Mouse (Mus musculus): Measurements from ENCODE around the gene Gnaq. TPM values are rescaled to one million over a fixed set of nuclear protein-coding genes. Genes with fewer than 3 reads are reported as not detected.
"Not testable (repeated sequence)": the region's sequence is repeated elsewhere in the genome, so short reads cannot be mapped to it uniquely, and the experiment has no call there.

Gene Gnaq
- total RNA-seq (2018; cell fraction: chromatin; rRNA removed) = 100 to 1,000 TPM; 111 to 223 (median 174) TPM
- total RNA-seq (2018; cell fraction: cytosol; rRNA removed) = 10 to 100 TPM; 39.0 to 96.9 (median 65.1) TPM
- 100 to 1,000 TPM in 25 of 26 experiments, 10 to 100 TPM in 1; 94.4 to 285 (median 144) TPM for total RNA-seq (2018; cell fraction: nucleus; rRNA removed)
- 52.0 to 78.9 TPM (median 60.5 TPM) in 3 replicates for polyA plus RNA-seq (2018)

DNA sequence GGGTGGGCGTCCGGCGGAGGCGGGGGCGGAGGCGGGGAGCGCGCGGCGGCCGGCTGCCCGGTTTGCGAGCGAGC lies at the start of gene Gnaq:
Gnaq (plus strand) TSS at position 41 of the 74 bp plus-strand sequence.
- Histone ChIP-seq H3K4me3 (ENCODE audit: inconsistent target) (peak within 1 kb of the TSS; percentile 64), H3K27ac (peak within 1 kb of the TSS; percentile 73), H3K79me2 (ENCODE audit: inconsistent target) (peaks cover 42% of the 10 kb centered on the region), H3K36me3 (ENCODE audit: inconsistent target) (no peaks in the 10 kb centered on the region)
- no CpG with 5 or more reads among the region's 14 CpGs for WGBS (ENCODE audit: missing documents)

DNA sequence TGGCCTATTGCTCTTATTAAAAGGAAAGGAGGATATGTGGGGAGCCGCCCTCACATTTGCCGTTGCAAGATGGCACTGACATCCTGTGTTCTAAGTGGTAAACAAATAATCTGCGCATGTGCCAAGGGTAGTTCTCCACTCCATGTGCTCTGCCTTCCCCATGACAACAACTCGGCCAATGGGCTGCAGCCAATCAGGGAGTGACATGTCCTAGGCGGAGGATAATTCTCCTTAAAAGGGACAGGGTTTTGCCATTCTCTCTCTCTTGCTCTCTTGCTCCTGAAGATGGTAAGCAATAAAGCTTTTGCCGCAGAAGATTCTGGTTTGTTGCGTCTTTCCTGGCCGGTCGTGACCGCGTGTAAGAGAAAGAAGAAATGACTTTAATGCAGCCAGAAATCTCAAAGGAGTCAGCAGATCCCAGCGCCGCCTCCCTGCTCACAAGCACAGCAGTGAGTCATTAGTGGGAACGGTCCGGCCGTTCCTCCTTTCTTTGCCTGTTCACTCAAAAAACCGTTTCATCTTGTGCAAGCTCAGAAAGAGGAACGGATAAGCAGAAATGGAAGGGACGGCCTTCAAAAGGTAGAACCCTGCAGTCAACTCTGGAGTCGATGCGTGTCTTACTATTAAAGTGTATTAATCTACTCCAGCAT lies 48.5 kb upstream of the Gnaq start:
- not testable (repeated sequence) for H3K36me3 ChIP-seq (ENCODE audit: inconsistent target); H3K4me3 ChIP-seq (ENCODE audit: inconsistent target); H3K79me2 ChIP-seq (ENCODE audit: inconsistent target)
- H3K27ac ChIP-seq = peak overlapping the region; percentile 77
- 31% methylated on average over 17 of the region's 21 CpGs for WGBS (ENCODE audit: missing documents)

DNA sequence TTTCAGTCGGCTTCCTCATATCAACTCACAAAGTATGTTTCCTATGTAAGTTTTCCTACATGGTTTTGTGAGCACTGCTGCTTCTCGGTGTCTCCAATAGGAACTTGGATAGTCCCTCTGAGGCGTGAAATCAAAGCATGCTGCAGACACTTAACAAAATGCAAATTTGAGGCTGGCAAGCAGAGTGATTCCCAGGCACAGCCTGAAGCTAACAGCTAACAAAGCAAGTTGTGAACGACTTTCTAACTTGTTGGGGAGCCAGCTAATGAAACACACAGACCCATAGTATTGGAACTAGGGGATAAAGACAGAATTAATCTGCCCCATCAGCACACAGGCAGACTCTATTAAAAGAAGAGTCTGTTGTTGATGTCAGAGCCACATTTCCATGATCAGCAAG lies 47.4 kb upstream of the Gnaq start:
- H3K4me3 ChIP-seq (ENCODE audit: inconsistent target) = no peak overlapping the region
- peak overlapping the region; percentile 77 for H3K27ac ChIP-seq
- no peaks in the 10 kb centered on the region for H3K79me2 ChIP-seq (ENCODE audit: inconsistent target)
- 46% methylated on average over 4 of the region's 4 CpGs for WGBS (ENCODE audit: missing documents)
- no peaks in the 10 kb centered on the region for H3K36me3 ChIP-seq (ENCODE audit: inconsistent target)

DNA sequence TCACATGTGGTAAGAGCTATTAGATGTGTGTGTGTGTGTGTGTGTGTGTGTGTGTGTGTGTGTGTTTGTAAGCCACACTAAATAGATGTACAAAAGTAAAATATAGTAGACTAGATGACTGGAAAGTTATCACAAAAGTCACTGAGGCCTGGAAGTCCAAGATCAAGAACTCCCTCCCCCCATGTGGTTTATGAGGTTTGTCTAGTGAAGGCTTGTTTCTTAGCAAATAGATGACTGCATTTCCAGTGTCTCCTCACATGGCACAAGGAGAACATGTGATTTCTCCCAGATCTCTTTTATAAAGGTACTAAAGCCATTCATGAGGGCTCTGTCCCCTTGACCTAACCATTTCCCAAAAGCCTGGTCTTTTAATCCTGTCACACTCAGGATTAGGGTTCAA lies 46.5 kb upstream of the Gnaq start:
- H3K36me3 ChIP-seq (ENCODE audit: inconsistent target) = no peaks in the 10 kb centered on the region
- no peak overlapping the region for H3K4me3 ChIP-seq (ENCODE audit: inconsistent target)
- H3K79me2 ChIP-seq (ENCODE audit: inconsistent target) = no peaks in the 10 kb centered on the region
- H3K27ac ChIP-seq = peak overlapping the region; percentile 77

DNA sequence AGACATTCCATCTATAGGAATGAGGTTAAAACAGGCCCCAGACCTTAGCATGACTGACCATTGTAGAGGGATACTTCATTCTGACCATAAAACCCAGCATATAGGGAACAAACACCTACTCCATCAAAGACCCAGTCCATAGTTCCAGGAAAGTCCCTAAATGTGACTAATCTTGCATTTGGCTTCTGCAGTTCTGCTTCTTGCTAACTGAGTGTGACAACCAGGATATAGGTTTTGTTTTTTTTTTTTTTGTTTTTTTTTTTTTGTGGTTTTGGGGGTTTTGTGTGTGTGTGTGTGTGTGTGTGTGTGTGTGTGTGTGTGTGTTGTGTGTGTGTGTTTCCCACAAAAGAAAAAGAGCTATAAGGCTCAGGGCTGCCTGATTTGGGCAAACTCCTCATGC lies 46.0 kb upstream of the Gnaq start:
- peak overlapping the region; percentile 77 for H3K27ac ChIP-seq
- no peaks in the 10 kb centered on the region for H3K36me3 ChIP-seq (ENCODE audit: inconsistent target)
- H3K4me3 ChIP-seq (ENCODE audit: inconsistent target) = no peak overlapping the region
- no peaks in the 10 kb centered on the region for H3K79me2 ChIP-seq (ENCODE audit: inconsistent target)

DNA sequence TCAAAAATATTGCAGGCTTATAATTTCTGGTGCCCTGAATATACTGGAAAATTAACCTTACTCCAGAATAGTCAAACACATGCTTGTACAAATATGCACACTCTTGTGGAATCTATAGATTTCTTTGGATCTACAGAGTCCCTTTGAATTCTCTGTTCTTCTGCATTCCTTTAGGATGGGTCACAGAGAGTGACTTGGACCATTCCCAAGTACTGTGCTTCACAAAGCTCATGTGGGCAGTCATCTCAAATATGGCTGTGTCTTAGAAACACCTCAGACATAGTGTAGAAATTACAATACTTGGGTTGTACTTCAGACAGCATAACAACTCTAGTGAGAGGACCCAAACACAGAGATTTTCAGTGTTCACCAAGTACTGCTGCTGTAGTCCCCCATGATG lies 45.2 kb upstream of the Gnaq start:
- H3K36me3 ChIP-seq (ENCODE audit: inconsistent target) = no peaks in the 10 kb centered on the region
- H3K4me3 ChIP-seq (ENCODE audit: inconsistent target) = no peak overlapping the region
- H3K27ac ChIP-seq = no peak overlapping the region
- H3K79me2 ChIP-seq (ENCODE audit: inconsistent target) = no peaks in the 10 kb centered on the region

DNA sequence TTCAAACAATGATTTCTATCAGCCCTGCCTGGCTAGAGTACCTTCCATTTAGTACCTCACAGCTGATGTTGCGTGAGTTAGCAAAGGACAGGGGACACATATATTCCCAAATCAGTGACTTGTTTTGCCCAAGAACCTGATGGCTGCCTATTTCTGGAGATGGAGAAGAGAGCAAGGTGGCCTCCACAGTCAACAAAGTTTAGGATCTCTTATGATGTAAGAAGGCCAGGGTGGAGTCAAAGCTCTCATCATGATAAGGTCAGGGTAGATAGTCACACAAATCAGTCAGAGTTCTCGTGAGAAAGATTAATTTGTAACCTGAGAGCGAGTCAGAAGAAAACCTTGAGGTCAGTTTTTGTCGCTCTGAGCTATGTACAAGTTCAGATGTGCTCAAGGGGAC lies 39.0 kb upstream of the Gnaq start:
- WGBS (ENCODE audit: missing documents) = 97% methylated on average over 4 of the region's 4 CpGs
- H3K27ac ChIP-seq = no peak overlapping the region
- H3K4me3 ChIP-seq (ENCODE audit: inconsistent target) = no peak overlapping the region
- no peaks in the 10 kb centered on the region for H3K79me2 ChIP-seq (ENCODE audit: inconsistent target)
- H3K36me3 ChIP-seq (ENCODE audit: inconsistent target) = no peaks in the 10 kb centered on the region

DNA sequence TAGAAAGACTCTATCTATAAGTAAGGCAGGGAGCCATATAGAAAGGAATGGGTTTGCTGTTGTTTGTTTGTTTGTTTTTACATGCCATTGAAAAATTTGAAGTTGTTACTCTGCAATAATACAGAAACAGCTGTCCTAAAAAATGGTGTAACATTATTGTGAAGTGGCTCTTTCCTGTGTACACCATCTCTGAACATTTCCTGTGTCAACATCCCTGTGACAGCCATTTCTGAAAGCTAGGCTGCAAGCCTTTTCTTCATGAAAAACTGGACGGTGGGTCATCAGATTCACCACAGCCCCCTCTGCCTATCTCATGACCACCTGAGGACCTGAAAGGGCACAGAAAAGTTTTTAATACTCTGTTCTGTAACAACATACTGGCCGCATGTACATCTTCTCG lies 22.7 kb upstream of the Gnaq start:
- H3K36me3 ChIP-seq (ENCODE audit: inconsistent target) = no peaks in the 10 kb centered on the region
- H3K79me2 ChIP-seq (ENCODE audit: inconsistent target) = no peaks in the 10 kb centered on the region
- peak overlapping the region; percentile 44 for H3K27ac ChIP-seq
- H3K4me3 ChIP-seq (ENCODE audit: inconsistent target) = no peak overlapping the region
- WGBS (ENCODE audit: missing documents) = 78% methylated on average over 3 of the region's 3 CpGs

DNA sequence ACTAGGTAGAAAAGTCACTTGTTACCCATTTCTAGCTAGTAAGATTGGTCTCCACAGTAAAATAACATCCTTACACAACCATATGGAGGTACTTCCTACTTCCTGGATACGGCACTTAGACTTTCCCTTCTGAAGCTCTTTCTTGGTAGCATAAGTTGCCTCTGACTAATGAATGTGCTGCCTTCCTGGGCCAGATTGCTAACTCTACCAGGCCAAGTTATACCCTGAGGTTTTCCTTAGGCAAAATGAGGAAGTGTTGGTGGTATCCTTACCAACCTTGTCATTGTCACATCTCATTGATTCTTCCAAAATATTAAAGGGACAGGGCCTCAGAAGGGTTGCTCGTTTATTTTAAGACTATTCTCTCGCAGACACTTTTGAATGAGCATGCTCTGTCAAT lies 22.0 kb upstream of the Gnaq start:
- Histone ChIP-seq H3K4me3 (ENCODE audit: inconsistent target) (no peak overlapping the region), H3K27ac (peak overlapping the region; percentile 44), H3K36me3 (ENCODE audit: inconsistent target) (no peaks in the 10 kb centered on the region), H3K79me2 (ENCODE audit: inconsistent target) (no peaks in the 10 kb centered on the region)
- WGBS (ENCODE audit: missing documents) = 51% methylated on average over 3 of the region's 3 CpGs

DNA sequence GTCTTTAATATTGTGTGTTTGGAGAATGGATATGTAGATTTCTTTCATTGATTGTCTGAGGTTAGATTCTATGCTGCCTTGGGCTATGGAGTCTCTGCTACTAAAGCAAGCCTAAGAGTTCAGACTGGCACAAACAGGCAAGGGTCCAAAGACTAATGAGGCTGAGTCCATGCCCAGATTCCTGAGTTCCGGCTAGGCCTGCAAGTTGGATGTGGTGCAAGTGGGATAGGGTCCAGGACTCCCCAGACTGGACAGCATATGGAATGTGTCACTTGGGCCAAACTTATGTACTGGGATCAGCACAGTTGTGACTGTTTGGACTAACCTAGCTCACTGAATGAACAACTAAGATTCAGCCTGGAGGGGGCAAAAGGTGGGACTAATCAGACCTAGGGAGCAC lies 19.3 kb upstream of the Gnaq start:
- no peak overlapping the region for H3K4me3 ChIP-seq (ENCODE audit: inconsistent target)
- no peaks in the 10 kb centered on the region for H3K36me3 ChIP-seq (ENCODE audit: inconsistent target)
- H3K79me2 ChIP-seq (ENCODE audit: inconsistent target) = no peaks in the 10 kb centered on the region
- no peak overlapping the region for H3K27ac ChIP-seq
- 100% methylated on average over 1 of the region's 1 CpGs for WGBS (ENCODE audit: missing documents)

DNA sequence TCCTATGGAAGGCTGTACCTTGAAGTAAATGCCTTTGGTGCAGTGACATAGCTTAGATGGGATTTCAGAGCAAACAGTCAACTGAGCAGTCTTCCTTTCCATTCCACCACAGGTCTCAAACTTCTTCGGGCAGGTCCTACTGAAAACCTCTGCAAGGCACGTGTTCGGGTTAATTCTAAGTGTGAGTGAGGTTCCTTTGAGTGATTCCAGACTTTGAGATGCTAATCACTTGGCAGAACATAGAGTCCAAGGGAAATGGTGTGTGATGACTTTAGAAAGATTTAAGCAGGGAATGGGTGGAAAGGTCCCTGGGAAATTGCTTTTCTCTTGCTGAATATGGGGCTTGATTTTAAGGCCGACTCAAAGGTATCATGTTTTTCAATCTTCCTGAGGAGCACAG lies 14.2 kb upstream of the Gnaq start:
- WGBS (ENCODE audit: missing documents) = 100% methylated on average over 4 of the region's 4 CpGs
- no peak overlapping the region for H3K27ac ChIP-seq
- H3K4me3 ChIP-seq (ENCODE audit: inconsistent target) = no peak overlapping the region
- H3K36me3 ChIP-seq (ENCODE audit: inconsistent target) = no peaks in the 10 kb centered on the region
- H3K79me2 ChIP-seq (ENCODE audit: inconsistent target) = no peaks in the 10 kb centered on the region

DNA sequence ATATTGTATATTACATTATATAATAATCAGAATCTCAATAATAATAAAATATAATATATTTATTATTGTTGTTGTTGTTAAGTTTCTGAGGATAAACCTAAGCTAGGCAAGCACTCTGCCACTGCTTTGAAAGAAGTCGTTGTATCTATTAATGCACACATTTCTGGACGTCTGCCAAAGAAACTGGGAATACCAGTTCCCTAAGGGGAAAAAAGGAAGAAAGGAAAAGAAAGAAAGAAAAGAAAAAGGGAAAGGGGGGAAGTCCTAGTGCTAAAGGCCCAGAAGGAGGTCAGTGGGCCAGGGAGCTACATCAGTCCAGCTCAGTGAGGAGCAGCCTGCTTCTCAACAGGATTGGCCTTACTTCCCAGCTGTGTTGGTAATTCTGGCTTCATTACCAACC lies 11.3 kb upstream of the Gnaq start:
- H3K4me3 ChIP-seq (ENCODE audit: inconsistent target) = no peak overlapping the region
- 100% methylated on average over 1 of the region's 2 CpGs for WGBS (ENCODE audit: missing documents)

DNA sequence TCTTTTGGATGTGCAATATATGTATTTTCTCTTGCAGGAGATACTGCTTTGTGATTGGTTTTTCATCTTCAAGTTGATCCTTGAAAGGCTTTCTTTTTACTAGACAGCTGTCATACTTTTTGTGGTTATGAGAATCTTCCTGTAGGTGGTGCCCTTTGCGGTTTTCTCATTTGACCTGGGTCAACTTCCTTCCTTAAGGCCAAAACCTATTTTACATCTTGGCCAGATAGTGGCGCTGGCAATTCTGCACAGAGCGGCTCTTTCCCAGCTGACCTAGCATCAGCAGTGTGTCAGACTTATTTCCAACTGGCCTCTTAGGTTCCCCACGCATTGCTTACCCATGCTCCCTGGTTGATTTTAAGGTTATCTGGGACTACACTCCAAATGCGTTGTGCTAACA lies 3.9 kb upstream of the Gnaq start:
- 43% methylated on average over 5 of the region's 5 CpGs for WGBS (ENCODE audit: missing documents)
- H3K4me3 ChIP-seq (ENCODE audit: inconsistent target) = no peak overlapping the region
- peaks cover 2% of the 10 kb centered on the region for H3K79me2 ChIP-seq (ENCODE audit: inconsistent target)
- H3K36me3 ChIP-seq (ENCODE audit: inconsistent target) = no peaks in the 10 kb centered on the region
- H3K27ac ChIP-seq = no peak overlapping the region

More for the DNA sequence above, 11.3 kb upstream of the Gnaq start:
- no peaks in the 10 kb centered on the region for H3K36me3 ChIP-seq (ENCODE audit: inconsistent target)
- H3K79me2 ChIP-seq (ENCODE audit: inconsistent target) = no peaks in the 10 kb centered on the region
- peak overlapping the region; percentile 84 for H3K27ac ChIP-seq

DNA sequence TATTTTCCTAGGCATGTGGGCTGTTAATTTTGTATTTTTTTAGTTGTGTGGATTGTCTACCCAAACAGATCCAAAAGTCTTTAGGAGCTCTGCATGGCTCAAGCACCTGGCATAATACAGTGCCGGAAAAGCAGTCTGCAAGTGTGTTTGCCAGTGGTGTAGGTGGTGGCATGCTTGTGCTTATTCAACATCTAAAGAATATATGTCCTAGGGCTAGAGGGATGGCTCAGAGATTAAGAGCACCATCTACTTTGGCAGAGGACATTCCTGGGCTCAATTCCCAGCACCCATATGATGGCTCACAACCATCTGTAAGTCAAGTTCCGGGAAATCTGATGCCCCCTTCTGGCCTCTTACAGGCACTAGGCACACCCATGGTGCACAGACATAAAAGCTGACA lies 3.5 kb upstream of the Gnaq start:
- 90% methylated on average over 2 of the region's 2 CpGs for WGBS (ENCODE audit: missing documents)
- H3K36me3 ChIP-seq (ENCODE audit: inconsistent target) = no peaks in the 10 kb centered on the region
- no peak overlapping the region for H3K4me3 ChIP-seq (ENCODE audit: inconsistent target)
- peaks cover 7% of the 10 kb centered on the region for H3K79me2 ChIP-seq (ENCODE audit: inconsistent target)
- no peak overlapping the region for H3K27ac ChIP-seq

DNA sequence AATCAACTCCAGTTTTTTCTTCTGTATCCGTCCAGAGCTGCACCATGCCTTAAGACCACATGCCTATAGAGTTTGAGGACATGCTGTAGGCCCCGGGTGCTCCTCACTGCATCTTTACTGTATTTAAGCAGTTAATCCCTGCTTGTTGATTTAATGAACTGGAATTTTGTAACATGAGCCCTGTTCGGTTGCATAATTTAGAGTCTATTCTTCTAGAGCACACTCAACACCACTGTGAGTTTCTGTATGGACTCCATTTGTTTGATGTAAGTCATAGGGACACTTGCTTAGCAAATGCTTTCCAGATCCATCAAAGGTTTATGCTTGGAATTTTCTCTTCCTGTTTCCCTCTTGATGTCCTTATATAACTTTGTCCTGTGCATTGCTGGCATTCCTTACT lies 2.2 kb upstream of the Gnaq start:
- Histone ChIP-seq H3K4me3 (ENCODE audit: inconsistent target) (no peak overlapping the region), H3K79me2 (ENCODE audit: inconsistent target) (peaks cover 20% of the 10 kb centered on the region), H3K36me3 (ENCODE audit: inconsistent target) (no peaks in the 10 kb centered on the region), H3K27ac (no peak overlapping the region)
- WGBS (ENCODE audit: missing documents) = 89% methylated on average over 3 of the region's 3 CpGs

DNA sequence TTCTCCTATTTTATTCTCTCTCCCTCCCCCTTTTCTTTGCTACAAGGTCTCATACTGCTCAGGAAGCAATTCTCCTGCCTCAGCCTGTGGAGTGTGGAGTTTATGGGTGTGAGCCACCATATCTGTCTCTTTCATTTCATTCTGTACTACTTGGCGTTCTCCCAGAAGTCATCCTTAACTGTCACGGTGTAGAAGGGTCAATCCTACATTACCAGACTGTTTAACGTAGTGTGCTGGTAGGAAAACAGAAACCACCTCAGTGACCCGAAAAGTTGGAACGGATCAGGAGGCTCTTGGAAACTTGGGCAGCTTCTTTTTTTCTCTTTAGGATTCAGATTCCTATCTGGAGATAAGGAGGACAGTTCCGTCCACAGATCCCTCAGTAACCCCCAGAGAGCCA lies 800 bp upstream of the Gnaq start:
- Histone ChIP-seq H3K36me3 (ENCODE audit: inconsistent target) (no peaks in the 10 kb centered on the region), H3K4me3 (ENCODE audit: inconsistent target) (peak overlapping the region; percentile 31), H3K27ac (peak overlapping the region; percentile 71), H3K79me2 (ENCODE audit: inconsistent target) (peaks cover 34% of the 10 kb centered on the region)
- 10% methylated on average over 6 of the region's 6 CpGs for WGBS (ENCODE audit: missing documents)
